Mouse (Mus musculus): ENCODE data around the gene Chaf1a.

Gene Chaf1a

DNA sequence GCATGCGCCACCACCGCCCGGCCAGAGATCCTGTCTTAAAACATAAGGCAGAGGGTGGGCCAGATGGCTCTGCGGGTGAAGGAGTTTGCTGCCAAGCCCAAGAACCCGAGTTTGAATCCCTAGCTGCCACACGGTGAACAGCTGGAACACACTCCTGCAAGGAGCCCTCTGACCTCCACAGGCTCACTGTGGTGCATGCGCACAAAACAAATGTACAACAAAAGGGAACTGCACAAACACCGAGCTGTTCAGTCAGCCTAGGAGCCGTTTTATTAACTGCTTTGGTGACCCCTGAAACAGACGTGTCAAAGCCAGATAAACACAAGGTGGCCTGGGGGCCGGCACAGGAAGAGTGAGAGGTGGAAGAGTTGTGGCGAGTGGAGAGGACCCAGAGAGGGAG, 79.2 kb downstream of the Chaf1a start:
- no peak for DNase-seq (ENCODE audit: low spot score)

DNA sequence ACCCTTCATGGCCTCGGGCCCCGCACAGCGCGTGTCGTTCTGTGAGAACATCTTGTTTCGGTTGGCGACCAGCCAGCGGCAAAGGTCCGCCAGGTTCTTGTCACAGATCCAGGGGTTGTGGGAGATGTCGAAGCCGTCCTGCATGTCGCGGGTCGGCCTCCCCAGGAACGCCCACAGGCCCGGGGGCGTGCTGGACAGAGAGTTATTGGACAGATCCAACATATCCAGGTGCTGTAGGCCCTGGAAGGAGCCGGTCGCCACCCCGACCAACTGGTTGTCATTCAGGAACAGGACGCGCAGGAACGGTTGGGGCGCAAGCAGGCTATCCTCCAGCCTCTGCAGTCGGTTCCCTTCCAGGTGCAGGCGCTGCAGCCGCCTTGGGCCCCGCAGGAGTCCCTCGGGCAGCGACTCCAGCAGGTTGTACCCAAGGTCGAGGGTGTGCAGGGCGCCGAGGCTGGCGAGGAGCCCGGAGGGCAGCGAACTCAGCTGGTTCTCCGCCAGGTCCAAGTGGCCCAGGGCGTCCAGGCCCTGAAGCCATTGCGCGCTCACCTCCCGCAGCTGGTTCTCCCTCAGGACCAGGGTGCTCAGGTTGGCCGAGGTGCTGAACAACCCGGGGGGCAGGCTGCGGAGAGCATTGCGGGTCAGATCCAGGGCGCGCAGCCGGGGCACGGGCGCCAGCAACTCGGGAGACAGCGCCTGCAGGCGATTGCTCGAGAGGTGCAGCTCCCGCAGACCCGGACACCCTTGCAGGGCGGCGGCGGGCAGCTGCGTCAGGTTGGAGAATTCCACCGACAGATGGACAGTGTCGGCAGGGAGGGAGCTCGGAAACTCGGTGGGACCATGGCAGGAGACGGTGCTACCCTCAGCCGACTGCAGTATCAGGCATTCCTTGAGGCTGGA, 80.0 kb downstream of the Chaf1a start:
- peak; percentile 65 for DNase-seq (ENCODE audit: low spot score)

DNA sequence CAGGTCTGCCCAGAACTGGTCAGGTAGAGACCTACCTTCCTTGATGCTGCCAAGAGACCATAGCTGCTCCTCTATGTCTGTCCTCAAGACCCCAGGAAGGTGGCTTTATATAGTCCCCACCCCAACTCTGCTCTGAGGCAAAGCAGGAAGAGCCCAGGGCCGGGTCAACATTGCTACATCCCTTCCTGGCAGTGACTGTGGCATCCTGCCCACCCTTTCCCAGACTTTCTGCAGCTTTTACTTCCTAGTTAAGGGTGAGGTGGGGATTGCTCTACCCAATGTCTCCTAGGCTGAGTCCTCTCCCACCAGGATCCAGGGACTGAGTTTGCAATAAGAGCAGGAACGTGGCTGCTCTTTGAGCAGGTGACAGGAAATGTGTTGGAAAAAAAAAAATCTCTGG, 81.6 kb downstream of the Chaf1a start, which contains the start of gene Lrg1:
Lrg1 (minus strand) TSS at position 176 of the 400 bp plus-strand sequence.
- DNase-seq (ENCODE audit: low spot score), result no peak

All from ovary, postnatal 36 days (tissue).